Mouse (Mus musculus): ENCODE measurements at regions not wholly inside any gene's neighbourhood (a gene's known extent, or its start where the extent isn't known, plus 50 kb on each side); places are given as distances from the start of the nearest gene placed in this dataset.

- DNase-seq: no peak
- intact Hi-C loops (cut with DNase I): no loop called here
Measured at GRCm38 (mm10) chr11:23169742-23170428, 86.0 kb upstream of the Xpo1 start.

GRCm38 (mm10) chr11:23170813-23171212 is 85.0 kb upstream of the Xpo1 start:
- DNase-seq: no peak
- intact Hi-C loops (cut with DNase I): no loop called here

GRCm38 (mm10) chr11:23171760-23172159 is 84.1 kb upstream of the Xpo1 start:
- intact Hi-C loops (cut with DNase I): no loop called here
- no peak for DNase-seq

- intact Hi-C loops (cut with DNase I): no loop called here
- DNase-seq: no peak
Measured at GRCm38 (mm10) chr11:23181647-23182046, 74.2 kb upstream of the Xpo1 start.

GRCm38 (mm10) chr11:23185211-23185610 is 70.6 kb upstream of the Xpo1 start:
- intact Hi-C loops (cut with DNase I): no loop called here
- DNase-seq: no peak

GRCm38 (mm10) chr11:23201701-23202449 is 54.0 kb upstream of the Xpo1 start:
- intact Hi-C loops (cut with DNase I): no loop called here
- DNase-seq: no peak

DNA sequence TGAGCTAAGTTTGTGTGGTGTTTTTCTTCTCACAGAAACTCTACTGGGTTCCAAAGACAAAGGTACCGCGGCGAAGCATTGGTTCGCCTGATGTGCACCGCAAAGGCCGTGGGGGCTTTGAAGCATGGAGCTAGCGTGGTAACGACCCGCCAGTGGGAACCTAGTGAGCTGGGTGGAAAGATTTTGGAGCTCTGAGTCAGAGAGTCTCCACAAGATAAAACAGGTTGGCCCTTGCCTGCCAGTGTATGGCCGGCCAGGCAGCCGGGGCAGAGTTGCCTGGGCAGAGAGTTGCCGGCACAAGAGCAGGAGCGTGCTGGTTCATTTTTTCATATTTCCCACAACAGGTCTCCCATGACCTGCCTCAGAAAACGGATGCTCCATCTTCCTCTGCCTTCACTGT is 52.3 kb upstream of the Xpo1 start:
- intact Hi-C loops (cut with DNase I): no loop called here
- no peak for DNase-seq

DNA sequence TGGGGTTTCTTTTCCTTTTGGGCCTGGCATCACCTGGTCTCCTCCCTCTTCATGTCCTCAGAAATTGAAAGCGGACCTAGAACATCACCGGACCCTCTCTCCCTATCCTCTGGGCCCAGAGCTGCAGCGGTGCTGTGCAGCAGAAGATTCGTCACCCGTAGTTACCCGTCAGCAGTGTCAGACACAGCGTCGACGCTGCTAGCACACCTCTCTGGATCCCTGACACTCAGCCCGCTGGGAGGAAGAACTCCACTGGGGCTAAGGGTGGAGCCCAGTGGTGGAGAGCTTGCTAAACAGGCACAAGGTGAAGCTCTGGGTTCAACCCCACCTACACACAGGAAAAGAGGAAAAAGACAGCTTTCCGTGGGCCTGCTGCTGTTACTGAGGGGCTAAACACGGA is 51.8 kb upstream of the Xpo1 start:
- DNase-seq: no peak
- intact Hi-C loops (cut with DNase I): no loop called here

Measured in heart, postnatal 10 days (tissue).